Mouse (Mus musculus): ENCODE results near the gene Spop.
A peak's percentile ranks its signal among the peaks of the same experiment; 100 is the strongest.
"Not testable (repeated sequence)": the region's sequence is repeated elsewhere in the genome, so short reads cannot be mapped to it uniquely, and the experiment has no call there.

Spop gene

DNA sequence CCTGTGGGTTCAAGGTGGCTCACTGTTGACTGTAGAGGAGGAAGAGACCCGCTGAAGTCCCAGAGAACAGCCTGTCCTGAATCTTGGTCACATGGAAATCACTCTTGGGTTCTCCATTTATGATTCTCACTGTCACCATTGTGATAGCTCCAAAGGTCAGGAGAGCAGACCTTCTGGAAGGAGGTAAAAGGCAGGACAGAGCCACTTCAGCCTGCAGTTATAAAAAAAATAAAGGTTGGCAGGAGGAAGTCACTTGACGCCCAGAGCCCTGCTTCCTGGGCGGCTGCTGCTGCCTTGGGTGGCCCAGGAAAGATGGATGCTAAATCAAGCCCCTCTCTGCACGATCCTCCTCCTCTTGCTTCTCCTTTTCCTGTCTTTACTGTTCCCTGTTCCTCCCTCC is 86.5 kb downstream of the Spop start:
- DNase-seq: no peak

- peak; percentile 66 for DNase-seq
These were observed 87.0 kb downstream of the Spop start for GRCm38 (mm10) chr11:95500836-95501235.

DNA sequence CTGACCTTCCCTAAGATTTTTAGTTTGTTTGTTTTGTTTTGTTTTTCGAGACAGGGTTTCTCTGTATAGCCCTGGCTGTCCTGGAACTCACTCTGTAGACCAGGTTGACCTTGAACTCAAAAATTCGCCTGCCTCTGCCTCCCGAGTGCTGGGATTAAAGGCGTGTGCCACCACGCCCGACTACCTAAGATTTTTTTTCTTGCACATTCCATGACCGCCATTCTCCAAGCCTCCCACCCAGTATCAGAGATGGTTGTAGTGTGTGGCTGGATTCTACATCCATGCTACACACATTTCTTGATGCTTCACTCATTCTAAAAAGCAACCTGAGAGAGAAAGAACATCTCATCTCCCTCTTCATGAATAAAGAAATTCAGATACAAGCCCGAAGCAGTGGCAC is 87.9 kb downstream of the Spop start:
- not testable (repeated sequence) for DNase-seq

DNA sequence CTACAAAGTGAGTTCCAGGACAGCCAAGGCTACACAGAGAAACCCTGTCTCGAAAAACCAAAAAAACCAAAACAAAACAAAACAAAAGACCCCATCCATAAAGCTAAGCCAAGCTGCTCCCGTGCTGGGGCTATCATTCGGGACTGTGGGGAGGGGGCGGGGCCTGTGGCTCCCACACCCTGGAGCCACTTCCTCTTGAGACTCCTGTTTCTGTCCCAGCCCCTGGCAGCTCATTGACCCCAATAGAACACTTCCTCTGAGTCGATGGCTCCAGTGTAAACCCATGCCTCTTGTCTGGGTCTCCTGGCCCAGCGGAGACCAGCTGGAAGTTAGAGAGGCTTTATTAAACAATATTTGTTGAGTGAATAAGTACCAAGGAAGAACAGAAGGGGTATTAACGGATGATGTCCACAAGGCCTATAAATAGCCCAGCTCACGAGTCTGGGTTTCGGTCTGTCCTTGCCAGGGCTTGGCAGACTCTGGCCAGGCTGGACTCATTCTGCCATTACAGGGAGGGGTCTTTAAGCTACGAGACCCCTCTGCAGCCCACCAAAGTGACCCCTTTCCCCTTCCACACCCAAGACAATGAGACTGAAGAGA is 89.8 kb downstream of the Spop start:
- DNase-seq: peak; percentile 29

DNA sequence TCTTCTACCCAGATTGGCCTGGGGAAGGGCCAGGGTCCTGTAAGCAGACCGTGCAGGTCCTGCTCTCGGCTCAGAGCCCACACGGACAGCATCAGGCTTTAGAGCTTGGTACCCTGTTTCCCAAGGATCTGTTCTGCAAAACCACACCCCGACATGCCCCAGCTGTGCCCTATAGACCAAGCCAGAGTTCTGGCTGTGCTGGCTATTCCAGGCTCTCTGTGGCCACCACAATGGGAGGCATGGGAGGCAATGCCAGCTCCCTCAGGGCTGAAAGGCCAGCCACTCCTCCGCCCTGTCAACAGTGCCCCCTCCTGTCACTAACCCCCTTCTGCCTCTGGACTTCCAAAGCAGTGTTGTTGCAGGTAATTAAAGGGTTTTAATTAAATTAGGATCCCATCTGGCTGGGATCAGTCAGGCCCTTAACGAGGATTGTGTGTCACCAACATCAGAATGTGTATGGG is 90.4 kb downstream of the Spop start:
- peak; percentile 27 for DNase-seq

GRCm38 (mm10) chr11:95507041-95507716 is 93.3 kb downstream of the Spop start:
- peak; percentile 38 for DNase-seq

GRCm38 (mm10) chr11:95507785-95508184 is 93.9 kb downstream of the Spop start:
- no peak for DNase-seq

- DNase-seq: no peak
These were observed 94.5 kb downstream of the Spop start for GRCm38 (mm10) chr11:95508211-95508926.

- DNase-seq: peak; percentile 47
These were observed 95.3 kb downstream of the Spop start for GRCm38 (mm10) chr11:95509126-95509717.

- DNase-seq: peak; percentile 35
These were observed 96.8 kb downstream of the Spop start for GRCm38 (mm10) chr11:95510631-95511030.

- DNase-seq: peak; percentile 54
These were observed 98.0 kb downstream of the Spop start for GRCm38 (mm10) chr11:95511919-95512318.

DNA sequence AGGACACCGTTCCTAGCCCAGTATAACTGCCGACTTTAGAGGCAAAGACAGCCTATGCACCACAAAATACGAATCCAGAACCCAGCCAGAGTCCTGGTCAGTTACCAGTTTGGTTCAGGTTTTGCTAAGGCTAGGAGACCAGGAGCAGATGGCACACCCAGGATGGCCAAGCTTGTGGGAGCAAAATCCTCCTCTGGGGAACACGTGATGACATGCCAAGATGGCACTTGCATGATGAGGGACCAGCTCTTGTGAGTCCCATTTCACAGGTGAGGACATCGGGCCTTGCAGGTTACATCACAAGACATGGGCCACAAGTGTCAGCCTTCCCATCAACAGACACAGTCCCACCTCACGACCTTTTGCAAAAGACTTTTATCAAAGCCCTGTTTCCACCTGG is 98.5 kb downstream of the Spop start:
- DNase-seq: no peak

- DNase-seq: peak; percentile 72
These were observed 99.8 kb downstream of the Spop start for GRCm38 (mm10) chr11:95513461-95514297.

DNA sequence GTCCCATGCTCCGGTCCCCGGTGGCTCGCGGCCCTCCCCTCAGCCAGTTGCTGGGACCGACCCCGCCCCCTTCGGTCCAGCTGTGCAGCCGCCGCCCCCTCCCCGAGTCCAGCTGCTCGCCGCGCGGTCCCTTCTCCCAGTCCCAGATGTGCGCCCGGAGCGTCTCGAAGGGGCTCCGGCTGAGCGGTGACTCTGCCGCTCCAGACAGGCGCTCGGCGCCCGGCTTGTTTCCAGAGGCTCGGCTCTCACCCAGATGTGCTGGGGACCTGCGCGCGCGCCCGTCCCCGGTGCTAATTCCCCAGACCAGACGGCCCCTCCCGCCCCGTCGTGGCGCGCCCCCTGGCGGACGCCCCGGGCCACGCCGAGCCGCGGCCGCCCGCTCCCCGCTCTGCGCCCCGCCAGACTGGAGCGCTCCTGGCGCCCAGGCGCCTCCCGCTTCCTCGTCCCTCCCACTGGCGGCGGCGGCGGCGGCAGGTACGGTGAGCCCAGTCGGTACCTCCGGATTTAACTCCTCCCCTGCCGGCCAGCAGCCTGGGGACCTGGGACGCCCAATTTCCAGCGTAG is 100.5 kb downstream of the Spop start, which contains the start of gene Nxph3:
Nxph3 (minus strand) TSS at position 273 of the 564 bp plus-strand sequence.
- DNase-seq: peak; percentile 91

DNA sequence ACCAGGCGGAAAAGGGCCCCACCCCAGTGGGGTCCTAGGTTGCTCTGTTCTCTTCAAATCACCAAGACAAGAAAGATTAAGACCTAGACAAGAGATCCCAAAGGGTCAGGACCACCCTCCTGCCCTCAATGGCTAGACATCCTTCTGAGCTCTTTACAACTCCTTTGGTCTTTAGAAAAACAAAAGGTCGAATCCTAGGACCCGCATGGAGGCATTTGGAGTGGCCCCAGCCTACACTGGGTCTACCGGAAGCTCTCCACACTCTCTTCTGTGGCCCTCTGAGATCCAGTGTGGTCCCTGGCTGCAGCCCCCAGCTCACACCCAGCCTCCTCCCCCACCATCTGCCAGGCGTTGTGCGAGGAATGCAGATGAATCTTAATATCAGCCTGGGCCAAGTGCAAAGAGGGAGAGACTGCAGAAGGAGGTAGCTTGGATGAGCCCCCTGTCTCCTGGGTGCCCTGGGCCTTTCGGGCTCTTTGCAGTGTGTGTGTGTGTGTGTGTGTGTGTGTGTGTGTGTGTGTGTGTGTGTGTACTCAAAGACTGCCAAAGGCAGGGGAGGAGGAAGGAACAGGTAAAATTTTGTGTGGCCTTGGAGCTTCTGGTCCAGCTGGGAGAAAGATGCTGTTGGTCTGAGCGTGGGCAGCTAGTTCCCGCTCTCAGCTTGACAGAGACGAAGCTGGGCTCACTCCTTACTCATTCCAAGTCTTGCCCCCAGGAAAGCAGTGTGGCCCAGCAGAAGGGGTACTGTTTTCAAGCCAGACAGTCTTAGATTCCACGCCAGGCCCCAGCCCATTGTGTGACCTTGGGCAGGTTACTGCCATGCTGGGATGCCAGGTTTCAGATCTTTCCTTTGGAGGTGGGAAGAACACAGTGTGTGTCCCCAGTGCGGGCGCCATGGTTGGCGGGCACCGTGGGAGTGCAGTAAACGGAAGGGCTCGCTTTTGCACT is 101.8 kb downstream of the Spop start:
- DNase-seq: peak; percentile 56

DNA sequence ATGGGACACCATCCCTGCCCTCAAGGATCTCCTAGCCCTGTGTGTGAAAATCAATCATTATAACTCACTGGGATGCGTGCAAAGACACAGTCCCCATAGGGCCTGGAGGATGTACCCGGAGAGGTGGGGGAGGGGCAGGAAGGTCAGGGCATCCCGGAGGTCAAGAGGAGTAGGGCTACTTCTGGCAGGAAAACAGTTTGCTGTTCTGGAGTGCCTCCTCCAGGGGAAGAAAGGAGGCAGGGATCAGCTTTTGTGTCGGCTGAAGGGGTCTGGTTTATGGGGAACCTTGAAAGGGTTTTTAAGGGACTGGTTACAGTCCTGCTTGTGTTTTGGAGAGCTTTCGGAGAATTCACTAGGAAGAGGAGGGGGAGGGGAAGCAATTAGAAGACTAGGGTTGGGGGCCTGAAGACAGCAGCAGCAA is 102.6 kb downstream of the Spop start:
- peak; percentile 61 for DNase-seq

DNA sequence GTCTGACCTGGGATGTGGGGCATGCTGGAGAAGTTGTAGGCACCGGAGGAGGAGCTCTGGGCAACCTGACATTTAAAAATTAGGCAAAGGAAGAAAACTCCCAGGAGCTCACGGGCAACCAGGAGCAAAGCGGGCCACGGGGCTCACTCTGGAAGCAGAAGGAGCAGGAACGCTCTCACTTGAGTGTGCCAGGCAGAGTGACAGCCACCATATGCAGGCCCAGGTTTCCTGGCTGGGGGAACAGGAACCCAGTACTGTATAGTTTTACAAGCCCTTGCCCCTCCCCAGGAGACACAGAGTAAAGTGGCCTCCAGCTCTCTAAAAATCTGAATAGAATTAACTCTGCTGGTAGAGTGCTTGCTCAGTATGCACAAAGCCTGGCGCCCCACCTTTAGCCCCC is 103.3 kb downstream of the Spop start:
- DNase-seq: peak; percentile 50

DNA sequence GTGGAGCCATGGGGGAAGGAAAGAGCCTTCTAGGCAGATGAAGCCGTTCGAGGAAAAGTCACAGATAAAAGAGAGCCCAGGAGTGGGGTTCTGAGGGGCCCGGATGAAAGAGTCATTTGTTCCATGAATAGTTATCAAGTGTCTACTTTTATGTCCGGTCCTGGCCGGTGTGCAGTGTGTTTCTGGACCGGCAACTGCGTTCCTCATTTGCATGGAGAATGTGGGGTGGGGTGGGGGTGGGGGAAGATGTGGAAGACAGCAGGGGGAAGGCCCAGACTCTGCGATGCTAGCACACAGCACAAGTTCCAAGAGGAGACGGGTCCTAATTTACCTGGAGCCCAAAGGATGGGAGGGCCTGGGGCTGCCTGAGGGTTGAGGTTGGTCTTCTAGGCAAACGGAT is 105.4 kb downstream of the Spop start:
- no peak for DNase-seq

DNA sequence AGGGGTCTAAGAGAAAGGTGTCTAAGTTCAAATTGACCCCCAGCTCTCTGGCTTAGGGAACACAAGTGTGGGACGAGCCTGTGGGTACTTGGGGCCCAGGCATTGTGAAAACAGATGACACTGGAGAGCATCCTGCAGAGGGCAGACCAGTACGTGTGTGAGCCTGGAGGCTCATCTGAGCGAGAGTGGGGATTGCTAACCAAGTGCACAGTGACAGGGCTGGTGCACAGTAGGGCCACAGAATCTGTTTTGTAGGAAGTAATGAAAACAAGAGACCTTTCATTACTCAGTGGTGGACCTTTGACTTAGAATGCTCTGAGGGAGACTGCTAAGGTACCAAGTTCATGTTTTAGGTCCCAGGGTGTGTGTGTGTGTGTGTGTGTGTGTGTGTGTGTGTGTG is 106.1 kb downstream of the Spop start:
- DNase-seq: peak; percentile 45

GRCm38 (mm10) chr11:95520456-95521072 is 106.7 kb downstream of the Spop start:
- DNase-seq: peak; percentile 90
